Mouse (Mus musculus): ENCODE measurements around the gene Pcsk7. TPM values are rescaled to one million over a fixed set of nuclear protein-coding genes. Genes with fewer than 3 reads are reported as not detected.

Gene Pcsk7
- total and polyA plus RNA-seq, 3 experiments: 12.7 to 14.3 TPM; not detected in 1

DNA sequence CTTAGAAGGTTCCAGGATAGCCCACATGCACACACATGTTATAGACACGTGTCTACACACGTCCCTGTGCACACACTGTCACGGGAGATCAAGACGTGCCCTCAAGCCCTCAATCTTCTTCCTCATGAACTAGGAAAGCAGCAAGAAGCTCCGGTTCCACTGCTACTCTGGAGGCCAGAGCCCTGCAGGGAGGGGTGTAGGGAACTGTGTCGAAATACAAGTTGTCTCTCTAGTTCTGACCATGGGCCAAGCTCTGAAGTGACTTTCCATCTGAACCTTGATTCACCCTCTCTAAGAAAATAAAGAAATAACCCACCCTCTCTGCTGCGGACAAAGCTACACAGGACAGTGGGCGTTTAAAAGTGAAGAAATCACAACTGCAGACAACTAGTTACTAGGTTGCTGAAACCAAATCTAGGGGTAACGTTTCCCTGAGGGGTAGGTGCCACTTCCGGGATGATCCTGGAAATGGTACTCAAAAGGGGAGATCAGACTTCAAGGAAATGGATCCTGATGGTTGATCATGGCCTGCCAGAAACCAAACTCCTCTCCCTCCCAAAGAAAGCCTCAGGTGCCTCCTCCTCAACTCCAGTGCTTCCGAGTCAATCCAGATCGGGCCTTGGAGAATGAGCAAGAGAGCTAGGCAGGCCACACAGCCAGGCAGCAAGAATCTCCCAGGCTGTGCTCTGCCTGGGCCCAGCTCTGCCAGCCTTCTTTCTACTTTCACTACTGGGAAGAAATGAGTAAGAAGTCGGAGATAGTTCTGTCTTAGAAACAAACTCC, 47.4 kb downstream of the Pcsk7 start:
- TF ChIP-seq ETS1 (IDR thresholded peaks at IDR 0.05; ENCODE audit: low read depth, low read length): no peak
- no peak for TF ChIP-seq MYC (IDR thresholded peaks at IDR 0.05; ENCODE audit: low read depth, low read length)
- no peak for TF ChIP-seq TCF12 (IDR thresholded peaks at IDR 0.05; ENCODE audit: low read depth, low read length)
- no peak for TF ChIP-seq MEF2A (IDR thresholded peaks at IDR 0.05; ENCODE audit: extremely low read depth, insufficient replicate concordance, low read depth, low read length, poor library complexity, severe bottlenecking)
- TF ChIP-seq MAZ (IDR thresholded peaks at IDR 0.05; ENCODE audit: low read depth, low read length): no peak
- Histone ChIP-seq H3K4me3 (ENCODE audit: control insufficient read depth in 1 of 2, insufficient read depth in 1 of 2, low read depth in 2 of 2, low read length in 2 of 2) (peak overlapping the region; percentile 84 to 87), H3K79me2 (ENCODE audit: control insufficient read depth, insufficient read depth, low read length, poor library complexity) (peaks cover 12% of the 10 kb centered on the region), H3K9me3 (replicated peaks; ENCODE audit: insufficient read depth, low read length) (no peaks in the 10 kb centered on the region), H3K9ac (ENCODE audit: control insufficient read depth, low read depth, low read length, poor library complexity, severe bottlenecking) (peak overlapping the region; percentile 81), H3K36me3 (ENCODE audit: control insufficient read depth in 1 of 2, insufficient read depth in 2 of 2, low read length in 2 of 2) (peaks cover 2 to 4% of the 10 kb centered on the region in 2 experiments; a peak in 2 of 4 replicates), H3K27me3 (ENCODE audit: control insufficient read depth in 1 of 2, insufficient read depth in 2 of 2, low read length in 2 of 2) (no peaks in the 10 kb centered on the region), H3K27ac (ENCODE audit: control insufficient read depth, low read depth, low read length) (peak overlapping the region; percentile 28; the same call in 1 of the 2 replicates), H3K4me1 (ENCODE audit: control insufficient read depth in 1 of 2, insufficient read depth in 2 of 2, low read length in 2 of 2) (peaks cover 2 to 11% of the 10 kb centered on the region in 2 experiments; a peak in 2 of 4 replicates)
- no peak for DNase-seq (ENCODE audit: low read depth, low spot score)

DNA sequence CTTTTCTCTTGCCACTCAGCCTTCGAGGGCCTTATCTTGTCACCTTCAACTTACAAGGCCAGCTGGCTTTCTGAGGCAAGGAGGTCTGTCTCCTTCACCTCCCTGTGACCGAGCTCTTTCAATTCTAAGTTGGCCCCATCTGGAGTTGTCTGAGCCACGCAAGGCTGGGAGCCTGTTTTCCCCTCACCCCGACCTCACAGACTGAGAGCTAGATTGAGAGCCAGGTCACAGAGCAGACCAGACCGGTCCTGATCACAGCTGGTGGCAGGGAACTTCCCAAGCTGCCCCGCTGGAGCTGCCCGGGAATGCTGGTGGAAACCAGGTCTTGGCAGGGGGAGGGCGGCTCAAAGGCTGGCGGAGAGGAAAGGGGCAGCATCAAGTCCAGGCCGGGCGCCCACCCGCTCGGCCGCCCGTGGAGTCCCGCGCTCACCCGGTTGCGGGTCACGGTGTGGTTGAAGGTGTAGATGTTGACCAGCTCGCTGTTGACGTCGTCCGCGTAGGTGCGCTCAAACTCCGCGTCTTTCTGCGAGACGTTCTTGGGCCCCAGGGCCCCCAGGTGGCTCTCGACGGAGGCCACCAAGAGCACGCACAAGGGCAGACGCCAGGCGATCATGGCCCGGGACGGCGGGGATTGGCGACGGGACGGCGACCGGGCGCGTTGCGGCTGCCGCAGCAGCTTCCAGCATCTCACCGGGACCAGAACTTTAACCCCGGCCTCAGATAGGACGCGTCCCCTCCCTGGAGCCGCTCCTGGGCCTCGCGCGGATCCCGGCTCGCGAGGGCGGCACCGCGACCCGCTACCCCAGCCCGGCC, 48.2 kb downstream of the Pcsk7 start:
- H3K79me2 ChIP-seq (ENCODE audit: control insufficient read depth, insufficient read depth, low read length, poor library complexity): peaks cover 12% of the 10 kb centered on the region
- peaks cover 2 to 11% of the 10 kb centered on the region in 2 experiments; a peak in 2 of 4 replicates for H3K4me1 ChIP-seq (ENCODE audit: control insufficient read depth in 1 of 2, insufficient read depth in 2 of 2, low read length in 2 of 2)
- DNase-seq (ENCODE audit: low read depth, low spot score): peak; percentile 70
- H3K27ac ChIP-seq (ENCODE audit: control insufficient read depth, low read depth, low read length): peak overlapping the region; percentile 28
- H3K9me3 ChIP-seq (replicated peaks; ENCODE audit: insufficient read depth, low read length): no peaks in the 10 kb centered on the region
- H3K36me3 ChIP-seq (ENCODE audit: control insufficient read depth in 1 of 2, insufficient read depth in 2 of 2, low read length in 2 of 2): peaks cover 0 to 4% of the 10 kb centered on the region in 2 experiments; a peak in 1 of 4 replicates
- 0 out of 2 replicates have a peak, but pooled peaks have one; percentile 38 for TF ChIP-seq ETS1 (IDR thresholded peaks at IDR 0.05; ENCODE audit: low read depth, low read length)
- TF ChIP-seq POLR2A (IDR thresholded peaks at IDR 0.05; ENCODE audit: control insufficient read depth in 1 of 2, insufficient read depth in 1 of 2, low read depth in 1 of 2, low read length in 2 of 2, poor library complexity in 1 of 2): peak in 1 of 2 experiments; percentile 67; a peak in 1 of 4 replicates
- TF ChIP-seq MAZ (IDR thresholded peaks at IDR 0.05; ENCODE audit: low read depth, low read length): no peak
- TF ChIP-seq USF1 (IDR thresholded peaks at IDR 0.05; ENCODE audit: low read depth, low read length): no peak
- TF ChIP-seq SIN3A (IDR thresholded peaks at IDR 0.05; ENCODE audit: low read length): peak; percentile 50; the same call in 1 of the 2 replicates
- TF ChIP-seq POLR2AphosphoS2 (IDR thresholded peaks at IDR 0.05; ENCODE audit: low read length): no peak
- TF ChIP-seq NRF1 (IDR thresholded peaks at IDR 0.05; ENCODE audit: insufficient read depth, low read depth, low read length, poor library complexity, severe bottlenecking): no peak
- no peak for TF ChIP-seq ZNF384 (IDR thresholded peaks at IDR 0.05; ENCODE audit: low read depth, low read length)
- 0 out of 2 replicates have a peak, but pooled peaks have one; percentile 24 for TF ChIP-seq TBP (IDR thresholded peaks at IDR 0.05; ENCODE audit: low read depth, low read length)
- TF ChIP-seq CHD1 (IDR thresholded peaks at IDR 0.05; ENCODE audit: low read depth, low read length): no peak
- TF ChIP-seq POLR2AphosphoS5 (IDR thresholded peaks at IDR 0.05; ENCODE audit: borderline replicate concordance, low read depth, low read length): no peak
- TF ChIP-seq BHLHE40 (IDR thresholded peaks at IDR 0.05; ENCODE audit: borderline replicate concordance, low read depth, low read length): no peak
- no peak for TF ChIP-seq RCOR1 (IDR thresholded peaks at IDR 0.05; ENCODE audit: low read depth, low read length)
- TF ChIP-seq MAFK (IDR thresholded peaks at IDR 0.05; ENCODE audit: borderline replicate concordance, low read depth, low read length): no peak
- TF ChIP-seq ZKSCAN1 (IDR thresholded peaks at IDR 0.05; ENCODE audit: low read depth, low read length): no peak
- TF ChIP-seq ZMIZ1 (IDR thresholded peaks at IDR 0.05; ENCODE audit: low read depth, low read length): no peak
- TF ChIP-seq NELFE (IDR thresholded peaks at IDR 0.05; ENCODE audit: low read depth, low read length): 0 out of 2 replicates have a peak, but pooled peaks have one; percentile 7
- no peak for TF ChIP-seq HCFC1 (IDR thresholded peaks at IDR 0.05; ENCODE audit: low read depth, low read length)
- no peak for TF ChIP-seq E2F4 (IDR thresholded peaks at IDR 0.05; ENCODE audit: borderline replicate concordance, low read depth, low read length)
- no peak for TF ChIP-seq CTCF (IDR thresholded peaks at IDR 0.05 in 2 of 3, conservative IDR thresholded peaks at IDR 0.05 in 1 of 3; ENCODE audit: control insufficient read depth in 1 of 3, insufficient read depth in 1 of 3, low read depth in 2 of 3, low read length in 3 of 3, poor library complexity in 1 of 3, severe bottlenecking in 1 of 3)
- peak overlapping the region; percentile 81 for H3K9ac ChIP-seq (ENCODE audit: control insufficient read depth, low read depth, low read length, poor library complexity, severe bottlenecking)
- H3K4me3 ChIP-seq (ENCODE audit: control insufficient read depth in 1 of 2, insufficient read depth in 1 of 2, low read depth in 2 of 2, low read length in 2 of 2): peak overlapping the region; percentile 84 to 87
- H3K27me3 ChIP-seq (ENCODE audit: control insufficient read depth in 1 of 2, insufficient read depth in 2 of 2, low read length in 2 of 2): no peaks in the 10 kb centered on the region

Data from MEL (cell line).